Mouse (Mus musculus) neural tube, embryonic 14.5 days (tissue): Measurements from ENCODE around the gene Mrgprg. TPM values are rescaled to one million over a fixed set of nuclear protein-coding genes. Genes with fewer than 3 reads are reported as not detected.

Experiments used
- ATAC-seq: fragments of 200-750 bp; cut with Nextera tagmentation; 2 replicates; pipeline ENCODE4 v1.8.0; 2017; ENCODE audit warnings: low read depth, mild to moderate bottlenecking, moderate TSS enrichment, moderate library complexity
- H3K27ac ChIP-seq: fragments of 300-500 bp; sonication (generic); 2 replicates; pipeline ENCODE4 v1.5.1; 2014; ENCODE audit warnings: low read depth, mild to moderate bottlenecking, control low read depth, low read length, moderate library complexity, mixed read lengths
- H3K27me3 ChIP-seq: fragments of 300-500 bp; sonication (generic); 2 replicates; pipeline ENCODE4 v1.6.1; 2014; ENCODE audit warnings: low read length; ENCODE audit not compliant: control insufficient read depth, insufficient read depth
- H3K36me3 ChIP-seq: fragments of 300-500 bp; sonication (generic); 2 replicates; pipeline ENCODE4 v1.6.1; 2014; ENCODE audit warnings: low read length, mixed read lengths; ENCODE audit not compliant: control insufficient read depth, insufficient read depth
- H3K4me1 ChIP-seq: fragments of 300-500 bp; sonication (generic); 2 replicates; pipeline ENCODE4 v1.6.1; 2014; ENCODE audit warnings: low read length; ENCODE audit not compliant: control insufficient read depth, insufficient read depth
- H3K4me2 ChIP-seq: fragments of 300-500 bp; sonication (generic); 2 replicates; pipeline ENCODE4 v1.6.1; 2014; ENCODE audit warnings: mild to moderate bottlenecking, low read depth, low read length, control low read depth
- H3K4me3 ChIP-seq: fragments of 300-500 bp; sonication (generic); 2 replicates; pipeline ENCODE4 v1.5.1; 2014; ENCODE audit warnings: low read depth, low read length, control low read depth, mixed read lengths
- H3K9ac ChIP-seq: fragments of 300-500 bp; sonication (generic); replicated peaks from 2 replicates; pipeline ENCODE4 v1.6.1; 2014; ENCODE audit warnings: low read depth, mild to moderate bottlenecking, control low read depth, low read length, mixed read lengths
- H3K9me3 ChIP-seq: fragments of 300-500 bp; sonication (generic); 2 replicates; pipeline ENCODE4 v1.6.1; 2016; ENCODE audit warnings: low read length; ENCODE audit not compliant: control insufficient read depth
- WGBS: fragments of 180-500 bp; shearing (Covaris S2); extraction: QIAGEN DNeasy Blood & Tissue Kit; methylation state at CpG from one replicate; pipeline ENCODE4 v1.1.7; 2014; 5-methylcytosine and 5-hydroxymethylcytosine counted together
- polyA plus RNA-seq: library from polyadenylated mRNA; unstranded; fragments of >200 nt; fragmentation: Nextera tagmentation; extraction: Ambion mirVana; gene quantifications from 2 replicates; pipeline ENCODE4 v1.2.1, GENCODE M21; 2014

Gene Mrgprg
- not detected in 2 replicates for polyA plus RNA-seq

- Histone ChIP-seq H3K27me3 (0 out of 2 replicates have a peak, but pooled peaks cover 5% of the 10 kb centered on the region), H3K4me3 (no peak within 1 kb of the TSS), H3K9ac (no peak within 1 kb of the TSS), H3K27ac (no peak within 1 kb of the TSS), H3K36me3 (no peaks in the 10 kb centered on the region), H3K4me2 (no peak within 1 kb of the TSS), H3K4me1 (no peaks in the 10 kb centered on the region), H3K9me3 (no peaks in the 10 kb centered on the region)
- ATAC-seq = no peak
- 44% methylated on average over 6 of the region's 6 CpGs for WGBS
These were observed at the start of gene Mrgprg for GRCm38 (mm10) chr7:143766893-143767292. Gene Mrgprg, minus strand, starts transcription at chr7:143766993.

GRCm38 (mm10) chr7:143808909-143809308 is 42.1 kb upstream of the Mrgprg start:
- H3K4me1 ChIP-seq = no peaks in the 10 kb centered on the region
- H3K4me2 ChIP-seq = no peak overlapping the region
- H3K27ac ChIP-seq = no peak overlapping the region
- no peak overlapping the region for H3K4me3 ChIP-seq
- H3K36me3 ChIP-seq = peaks cover 13% of the 10 kb centered on the region
- ATAC-seq = no peak
- no peaks in the 10 kb centered on the region for H3K27me3 ChIP-seq
- H3K9ac ChIP-seq = no peak overlapping the region
- WGBS = 61% methylated on average over 1 of the region's 1 CpGs
- H3K9me3 ChIP-seq = no peaks in the 10 kb centered on the region

- Histone ChIP-seq H3K36me3 (peaks cover 18% of the 10 kb centered on the region), H3K4me3 (no peak overlapping the region), H3K4me2 (no peak overlapping the region), H3K4me1 (no peaks in the 10 kb centered on the region), H3K9me3 (no peaks in the 10 kb centered on the region), H3K9ac (no peak overlapping the region), H3K27ac (no peak overlapping the region), H3K27me3 (no peaks in the 10 kb centered on the region)
- ATAC-seq = no peak; the same call in 1 of the 2 replicates
- WGBS = 70% methylated on average over 5 of the region's 5 CpGs
These were observed 38.4 kb upstream of the Mrgprg start for GRCm38 (mm10) chr7:143805199-143805624.

GRCm38 (mm10) chr7:143801195-143802065 is 34.6 kb upstream of the Mrgprg start:
- Histone ChIP-seq H3K27ac (no peak overlapping the region), H3K4me3 (no peak overlapping the region), H3K36me3 (peaks cover 22% of the 10 kb centered on the region), H3K27me3 (no peaks in the 10 kb centered on the region), H3K9me3 (no peaks in the 10 kb centered on the region), H3K9ac (no peak overlapping the region), H3K4me2 (no peak overlapping the region), H3K4me1 (no peaks in the 10 kb centered on the region)
- no peak for ATAC-seq
- WGBS = 90% methylated on average over 8 of the region's 8 CpGs

- Histone ChIP-seq H3K4me3 (no peak overlapping the region), H3K36me3 (peaks cover 24% of the 10 kb centered on the region; the same call in 1 of the 2 replicates), H3K4me1 (no peaks in the 10 kb centered on the region), H3K27ac (no peak overlapping the region), H3K4me2 (no peak overlapping the region), H3K9ac (no peak overlapping the region), H3K27me3 (no peaks in the 10 kb centered on the region), H3K9me3 (no peaks in the 10 kb centered on the region)
- 94% methylated on average over 1 of the region's 1 CpGs for WGBS
- ATAC-seq = no peak
These were observed 34.0 kb upstream of the Mrgprg start for GRCm38 (mm10) chr7:143800770-143801169.

- H3K27ac ChIP-seq = no peak overlapping the region
- no peaks in the 10 kb centered on the region for H3K27me3 ChIP-seq
- no peaks in the 10 kb centered on the region for H3K4me1 ChIP-seq
- peaks cover 20% of the 10 kb centered on the region; the same call in 1 of the 2 replicates for H3K36me3 ChIP-seq
- no peaks in the 10 kb centered on the region for H3K9me3 ChIP-seq
- H3K4me3 ChIP-seq = no peak overlapping the region
- ATAC-seq = no peak
- no peak overlapping the region for H3K9ac ChIP-seq
- 92% methylated on average over 4 of the region's 4 CpGs for WGBS
- no peak overlapping the region for H3K4me2 ChIP-seq
These were observed 32.0 kb upstream of the Mrgprg start for GRCm38 (mm10) chr7:143798783-143799182.

GRCm38 (mm10) chr7:143793121-143793520 is 26.3 kb upstream of the Mrgprg start:
- no peak overlapping the region for H3K4me3 ChIP-seq
- no peaks in the 10 kb centered on the region for H3K27me3 ChIP-seq
- H3K9ac ChIP-seq = no peak overlapping the region
- WGBS = 58% methylated on average over 4 of the region's 4 CpGs
- H3K27ac ChIP-seq = no peak overlapping the region
- ATAC-seq = no peak
- no peaks in the 10 kb centered on the region for H3K4me1 ChIP-seq
- H3K4me2 ChIP-seq = no peak overlapping the region
- H3K36me3 ChIP-seq = peaks cover 11% of the 10 kb centered on the region; the same call in 1 of the 2 replicates
- H3K9me3 ChIP-seq = no peaks in the 10 kb centered on the region

- H3K9me3 ChIP-seq = no peaks in the 10 kb centered on the region
- H3K4me3 ChIP-seq = no peak overlapping the region
- no peak overlapping the region for H3K27ac ChIP-seq
- no peak overlapping the region for H3K4me2 ChIP-seq
- no peak overlapping the region for H3K9ac ChIP-seq
- no peak for ATAC-seq
- peaks cover 5% of the 10 kb centered on the region; the same call in 1 of the 2 replicates for H3K36me3 ChIP-seq
- 82% methylated on average over 6 of the region's 6 CpGs for WGBS
- H3K27me3 ChIP-seq = no peaks in the 10 kb centered on the region
- no peaks in the 10 kb centered on the region for H3K4me1 ChIP-seq
These were observed 25.7 kb upstream of the Mrgprg start for GRCm38 (mm10) chr7:143792336-143792985.
